Mouse (Mus musculus): ENCODE results near the gene Agtpbp1.
"Not testable (repeated sequence)": the region's sequence is repeated elsewhere in the genome, so short reads cannot be mapped to it uniquely, and the experiment has no call there.

The Agtpbp1 gene

GRCm38 (mm10) chr13:59584947-59585647 lies at the start of gene Agtpbp1, which contains the start of gene Naa35:
Agtpbp1 (minus strand) TSS chr13:59585227.
Naa35 (plus strand) TSS chr13:59585259.
- DNase-seq (ENCODE audit: low spot score) = peak; percentile 99

- no peak for DNase-seq (ENCODE audit: low spot score)
These were observed 49.6 kb upstream of the Agtpbp1 start for GRCm38 (mm10) chr13:59634637-59635036.

GRCm38 (mm10) chr13:59626739-59627138 lies 41.7 kb upstream of the Agtpbp1 start:
- DNase-seq (ENCODE audit: low spot score) = no peak

- DNase-seq (ENCODE audit: low spot score) = no peak
These were observed 39.9 kb upstream of the Agtpbp1 start for GRCm38 (mm10) chr13:59624903-59625302.

DNA sequence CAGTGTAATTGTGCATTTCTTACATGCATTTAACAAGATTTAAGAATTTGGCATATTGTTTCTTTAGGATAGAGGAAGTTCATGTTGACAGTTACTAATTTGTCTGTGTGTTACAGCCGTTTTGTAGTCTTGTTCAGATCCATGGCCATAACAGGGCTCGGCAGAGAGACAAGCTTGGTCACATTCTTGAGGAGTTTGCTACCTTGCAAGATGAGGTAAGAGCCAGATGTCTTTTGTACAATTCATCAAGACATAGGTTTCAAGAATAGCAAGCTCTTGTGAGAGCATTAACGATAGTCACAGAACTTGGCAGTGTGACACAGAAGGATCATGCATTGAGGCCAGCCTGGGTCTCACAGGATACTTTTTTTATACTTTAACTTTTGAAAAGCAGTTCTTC lies 39.4 kb upstream of the Agtpbp1 start:
- DNase-seq (ENCODE audit: low spot score) = no peak

DNA sequence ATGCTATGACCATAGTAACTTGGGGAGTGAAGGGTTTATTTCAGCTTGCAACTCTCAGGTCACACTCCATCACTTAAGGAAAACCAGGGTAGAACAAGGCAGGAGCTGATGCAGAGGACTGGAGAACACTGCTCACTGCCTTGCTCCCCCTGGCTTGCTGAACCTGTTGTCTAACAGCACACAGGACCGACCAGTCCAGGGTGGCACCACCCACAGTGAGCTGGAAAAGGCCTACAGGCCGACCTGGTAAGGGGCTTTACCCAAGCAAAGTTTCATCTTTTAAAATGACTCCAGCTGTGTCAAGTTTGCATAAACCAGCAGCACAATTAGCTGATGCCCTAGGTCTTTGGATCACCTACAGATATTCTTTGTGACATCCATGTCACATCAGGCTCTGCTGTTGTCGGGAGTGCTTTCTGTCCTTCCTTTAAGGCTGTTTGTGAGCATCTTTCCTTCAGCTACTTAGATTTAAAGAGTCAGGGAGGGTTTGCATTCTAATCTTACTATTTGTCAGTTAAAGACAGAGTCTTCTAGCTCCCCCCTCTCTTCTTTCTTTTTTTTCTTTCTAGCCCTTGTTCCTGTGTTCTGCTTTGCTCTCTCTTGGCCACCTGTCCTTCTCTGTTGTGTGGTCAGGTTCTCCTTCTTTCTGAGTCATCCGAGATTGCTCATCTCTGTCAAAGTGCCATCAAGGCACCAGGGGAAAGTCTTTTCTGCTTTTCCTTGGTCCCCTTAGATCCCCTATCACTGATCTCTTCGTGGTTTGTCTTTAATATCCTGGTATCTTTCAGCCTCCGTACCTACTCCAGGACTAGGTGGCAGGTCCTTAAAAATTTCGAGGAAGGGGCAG lies 36.8 kb upstream of the Agtpbp1 start:
- DNase-seq (ENCODE audit: low spot score) = no peak

DNA sequence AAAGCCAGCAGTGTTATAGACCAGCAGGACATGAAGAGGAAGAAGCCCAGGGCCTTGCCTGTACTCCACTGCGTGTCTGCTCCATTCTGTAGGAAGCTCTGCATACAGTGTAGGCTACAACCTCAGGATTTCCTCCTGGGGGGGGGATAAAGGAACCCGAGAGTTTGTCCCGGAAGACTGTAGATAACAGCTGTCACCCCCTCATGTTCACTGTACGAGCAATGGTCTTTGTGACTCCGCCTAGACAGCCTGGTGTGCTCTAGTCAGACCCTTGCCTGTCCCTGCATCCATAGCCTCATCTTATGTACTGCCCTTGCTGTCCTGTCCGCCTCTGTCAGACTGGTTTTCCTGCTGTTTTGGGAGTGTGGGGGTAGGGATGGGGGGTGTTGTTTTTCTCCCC lies 33.4 kb upstream of the Agtpbp1 start:
- DNase-seq (ENCODE audit: low spot score) = no peak

GRCm38 (mm10) chr13:59615554-59615953 lies 30.5 kb upstream of the Agtpbp1 start:
- DNase-seq (ENCODE audit: low spot score) = no peak

DNA sequence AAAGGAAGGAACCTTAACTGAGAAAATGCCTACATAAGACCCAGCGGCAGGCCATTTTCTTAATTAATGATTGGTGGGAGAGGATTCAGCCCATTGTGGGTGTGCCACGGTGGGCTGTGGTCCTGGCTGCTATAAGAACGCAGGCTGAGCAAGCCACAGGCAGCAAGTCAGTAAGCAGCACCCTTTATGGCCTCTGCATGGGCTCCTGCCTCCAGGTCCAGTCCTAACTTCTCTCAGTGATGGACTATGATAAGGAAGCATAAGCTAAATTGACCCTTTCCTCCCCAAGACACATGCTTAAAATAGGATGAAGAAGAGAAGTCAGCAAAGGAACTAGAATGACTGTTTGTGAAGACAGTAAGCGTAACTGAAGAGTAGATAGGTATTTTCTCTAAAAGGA lies 30.1 kb upstream of the Agtpbp1 start:
- no peak for DNase-seq (ENCODE audit: low spot score)

- DNase-seq (ENCODE audit: low spot score) = no peak
These were observed 28.8 kb upstream of the Agtpbp1 start for GRCm38 (mm10) chr13:59613868-59614267.

DNA sequence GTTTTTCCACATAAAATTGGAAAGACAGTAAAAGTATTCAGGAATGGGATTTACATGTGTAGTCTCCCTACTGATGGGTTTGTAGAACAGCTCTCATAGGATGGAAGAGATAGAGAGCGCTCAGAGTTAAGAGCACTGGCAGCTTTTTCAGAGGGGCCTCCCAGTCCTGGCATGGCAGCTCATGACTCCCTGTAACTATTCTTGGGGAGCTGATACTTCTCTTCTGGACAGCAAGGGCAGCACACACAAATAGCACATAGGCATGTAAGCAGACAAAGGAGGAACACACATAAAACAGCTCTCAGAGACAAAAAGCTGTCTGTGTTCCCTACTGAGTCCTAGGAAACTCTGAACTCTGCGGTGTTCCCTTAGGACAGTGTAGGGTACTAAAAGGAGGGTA lies 25.4 kb upstream of the Agtpbp1 start:
- DNase-seq (ENCODE audit: low spot score) = no peak

DNA sequence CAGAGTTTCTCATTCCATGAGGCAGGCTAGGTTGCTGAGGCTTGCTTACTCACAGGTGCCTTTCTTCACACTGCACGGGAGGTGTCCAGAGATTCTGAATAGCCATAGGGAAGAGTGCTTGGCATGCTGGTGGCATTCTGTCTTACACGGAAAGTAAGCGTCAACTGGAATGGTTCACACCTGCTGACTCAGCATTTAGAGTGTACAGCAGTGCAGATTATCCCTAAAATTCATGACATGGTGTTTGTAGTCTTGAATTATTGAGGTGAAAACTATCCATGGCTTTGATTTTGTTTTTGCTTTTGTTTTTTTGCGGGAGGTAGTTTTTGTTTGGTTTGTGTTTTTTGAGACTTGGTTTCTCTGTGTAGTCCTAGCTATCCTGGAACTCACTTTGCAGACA lies 24.9 kb upstream of the Agtpbp1 start:
- no peak for DNase-seq (ENCODE audit: low spot score)

DNA sequence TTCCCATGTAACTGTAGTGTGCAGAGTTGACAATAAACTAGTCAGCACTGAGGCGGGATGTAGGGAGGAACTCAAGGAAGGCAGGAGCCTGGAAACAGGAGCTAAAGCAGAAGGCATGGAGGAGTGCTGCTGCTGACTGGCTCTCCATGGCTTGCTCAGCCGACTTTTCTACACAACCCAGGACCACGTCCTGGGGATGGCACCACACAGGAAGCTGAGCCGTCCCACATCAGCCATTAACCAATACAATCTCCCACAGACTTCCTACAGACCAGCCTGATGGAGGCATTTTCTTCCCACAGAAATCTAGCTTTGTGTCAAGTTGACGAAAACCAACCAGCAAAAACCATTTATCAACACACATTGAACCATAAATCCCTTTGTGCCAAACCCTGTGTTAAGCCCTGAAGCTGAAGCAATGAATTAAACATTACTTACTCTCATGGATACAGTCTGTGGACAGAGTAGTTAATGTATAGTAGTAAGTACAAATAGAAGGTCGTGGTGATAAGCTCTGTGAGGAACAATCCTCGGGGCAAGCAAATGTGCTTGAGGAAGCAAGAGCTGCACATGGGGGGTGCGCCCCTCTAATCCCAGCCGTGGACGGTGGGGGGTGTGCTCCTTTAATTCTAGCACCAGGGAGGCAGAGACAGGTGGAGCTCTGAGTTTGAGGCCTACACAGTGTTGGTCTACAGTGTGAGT lies 20.3 kb upstream of the Agtpbp1 start:
- DNase-seq (ENCODE audit: low spot score) = no peak

- peak; percentile 38 for DNase-seq (ENCODE audit: low spot score)
These were observed 19.5 kb upstream of the Agtpbp1 start for GRCm38 (mm10) chr13:59604511-59604910.

DNA sequence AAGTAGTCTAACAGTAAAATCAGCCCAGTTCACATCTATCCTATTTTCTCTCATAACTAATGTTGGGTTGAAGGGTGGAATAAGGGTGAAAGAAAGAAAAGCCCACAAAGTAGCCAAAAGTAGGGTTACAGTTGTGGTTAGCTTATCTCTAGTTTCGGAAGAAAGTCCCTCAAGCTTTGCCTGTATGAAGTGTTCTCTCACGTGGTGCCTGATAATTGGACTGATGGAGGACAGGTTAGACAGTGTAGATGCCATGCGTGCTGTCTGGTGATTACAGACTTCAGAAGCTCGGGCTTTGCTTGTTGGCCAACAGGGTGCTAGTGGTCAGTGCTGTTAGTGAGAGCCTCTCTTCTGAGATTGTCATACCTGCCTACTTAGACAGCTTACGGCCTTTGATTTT lies 18.1 kb upstream of the Agtpbp1 start:
- DNase-seq (ENCODE audit: low spot score) = no peak

DNA sequence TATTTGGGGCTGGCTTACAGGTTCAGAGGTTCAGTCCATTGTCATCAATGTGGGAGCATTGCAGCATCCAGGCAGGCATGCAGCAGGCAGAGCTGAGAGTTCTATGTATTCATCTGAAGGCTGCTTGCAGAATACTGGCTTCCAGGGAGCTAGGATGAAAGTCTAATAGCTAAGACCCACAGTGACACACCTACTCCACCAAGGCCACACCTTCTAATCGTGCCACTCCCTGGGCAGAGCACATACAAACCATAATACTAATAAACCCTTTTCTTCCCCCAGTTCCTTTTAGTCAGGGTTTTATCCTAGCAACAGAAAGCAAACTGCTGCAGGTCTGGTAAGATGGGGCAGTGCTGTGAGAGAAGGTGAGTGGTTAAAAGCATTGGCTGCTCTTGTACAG lies 7.6 kb upstream of the Agtpbp1 start:
- DNase-seq (ENCODE audit: low spot score) = no peak

DNA sequence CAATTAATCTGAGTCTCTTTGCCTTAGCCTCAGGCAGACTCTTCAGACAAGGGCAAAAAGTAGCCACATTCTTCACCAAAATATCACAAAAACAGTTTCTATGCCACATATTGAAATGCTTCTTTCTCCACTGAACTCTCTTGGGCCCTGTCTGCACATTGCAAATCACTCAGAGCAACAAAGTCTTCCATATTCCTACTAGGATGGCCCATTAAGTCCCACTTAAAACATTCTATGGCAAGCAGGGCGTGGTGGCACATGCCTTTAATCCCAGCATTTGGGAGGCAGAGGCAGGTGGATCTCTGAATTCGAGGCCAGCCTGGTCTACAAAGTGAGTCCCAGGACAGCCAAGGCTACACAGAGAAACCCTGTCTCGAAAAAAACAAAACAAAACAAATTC lies 7.0 kb upstream of the Agtpbp1 start:
- not testable (repeated sequence) for DNase-seq (ENCODE audit: low spot score)

DNA sequence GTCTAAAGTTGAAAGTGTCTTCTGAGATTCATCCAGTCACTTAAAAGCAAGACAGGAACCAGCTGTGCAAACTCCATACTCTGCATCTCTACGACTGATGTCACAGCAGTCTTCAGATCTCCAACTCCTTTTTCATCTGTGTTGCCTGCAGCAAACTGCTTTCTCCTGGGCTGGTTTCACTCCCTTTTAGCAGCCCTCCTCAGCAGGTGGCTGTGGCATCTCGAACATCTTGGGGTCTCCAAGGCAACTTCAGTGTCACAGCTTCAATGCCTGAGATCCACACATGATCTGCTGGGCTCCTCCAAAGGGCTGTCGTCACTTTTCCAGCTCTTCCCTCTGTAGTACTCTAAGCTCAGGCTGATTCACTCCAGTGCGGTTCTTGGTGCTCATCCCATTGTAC lies 5.7 kb upstream of the Agtpbp1 start:
- no peak for DNase-seq (ENCODE audit: low spot score)

DNA sequence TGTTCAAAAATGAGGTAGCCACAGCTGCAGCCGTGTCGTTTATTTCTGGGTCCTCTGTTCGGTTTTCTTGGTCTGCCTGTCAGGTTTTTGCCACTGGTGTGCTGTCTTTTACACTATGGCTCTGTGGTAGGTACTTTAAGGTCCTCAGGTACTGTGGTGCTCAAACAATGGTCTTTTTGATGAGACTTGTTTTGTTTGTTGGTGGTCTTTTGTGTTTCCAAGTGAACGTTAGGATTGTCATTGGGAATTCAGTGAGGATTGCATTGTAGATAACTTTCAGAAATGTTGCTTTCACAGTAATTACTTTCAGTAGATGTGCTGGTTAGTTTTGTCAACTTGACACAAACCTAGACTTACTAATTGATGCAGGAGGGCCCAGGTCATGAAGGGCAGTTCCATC lies 4.6 kb upstream of the Agtpbp1 start:
- DNase-seq (ENCODE audit: low spot score) = no peak

DNA sequence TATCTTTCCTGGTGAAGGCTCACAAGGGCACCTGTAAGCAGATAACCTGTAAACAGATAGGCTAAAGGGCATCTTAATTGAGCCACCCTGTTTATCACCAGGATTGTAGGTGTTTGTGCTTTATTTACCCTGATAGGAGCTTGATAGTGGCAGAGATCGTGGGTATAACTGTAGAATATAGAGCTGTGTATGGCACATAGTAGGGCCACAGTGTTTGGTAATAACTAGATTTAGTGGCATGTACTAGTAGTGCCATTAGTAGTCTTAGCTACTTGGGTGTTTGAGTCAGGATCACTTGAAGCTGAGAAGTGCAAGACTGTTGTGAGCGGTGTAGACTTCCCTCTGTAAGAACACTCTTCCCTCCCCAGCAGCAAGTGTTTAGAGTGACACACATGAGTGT lies 2.2 kb upstream of the Agtpbp1 start:
- no peak for DNase-seq (ENCODE audit: low spot score)

GRCm38 (mm10) chr13:59585648-59586005 lies 600 bp upstream of the Agtpbp1 start:
- peak; percentile 49 for DNase-seq (ENCODE audit: low spot score)

- DNase-seq (ENCODE audit: low spot score) = peak; percentile 52
These were observed 546 bp downstream of the Agtpbp1 start for GRCm38 (mm10) chr13:59584481-59584880.

- DNase-seq (ENCODE audit: low spot score) = no peak
These were observed 4.1 kb downstream of the Agtpbp1 start for GRCm38 (mm10) chr13:59580954-59581353.

Measured in embryo, embryonic 10.5 days (tissue).